Comparison of ENCODE assay signal across 12 mouse cellular contexts in the genomic region with DNA sequence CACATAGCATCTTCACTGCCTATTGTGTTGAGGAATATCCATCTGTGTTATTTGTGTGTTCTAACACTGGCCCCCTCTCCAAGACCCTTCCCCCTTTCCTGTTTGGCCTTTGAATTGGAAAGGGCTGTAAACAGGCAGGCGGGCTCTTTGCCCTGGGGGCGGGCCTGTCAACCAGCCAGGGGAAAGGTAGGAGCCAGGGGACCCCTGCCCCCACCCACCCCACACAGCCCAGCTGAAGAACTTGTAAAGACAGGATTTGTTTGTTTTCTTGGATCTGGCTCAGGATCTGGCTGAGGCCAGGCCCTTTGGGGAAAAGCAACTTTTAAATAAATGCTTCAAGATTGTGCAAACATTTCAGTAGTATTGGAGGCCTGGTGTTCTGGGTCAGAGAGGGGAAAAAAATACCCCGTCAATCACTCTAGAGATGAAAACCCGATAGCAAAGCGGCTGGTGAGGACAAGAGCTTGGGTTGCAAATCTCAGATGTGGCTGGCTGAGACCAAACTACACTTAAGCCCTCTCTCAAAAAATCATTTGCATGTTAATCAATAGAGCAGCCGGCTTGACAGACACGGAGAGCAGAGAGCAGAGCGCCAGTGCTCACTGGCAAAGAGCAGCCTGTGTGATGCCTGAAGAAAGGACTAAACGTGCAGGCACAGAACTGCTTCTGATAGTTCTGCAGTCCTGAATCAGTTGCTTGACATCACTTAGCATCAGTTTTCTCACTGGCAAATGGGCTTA. TPM values are rescaled to one million over a fixed set of nuclear protein-coding genes. Genes with fewer than 3 reads are reported as not detected.
A peak's percentile ranks its signal among the peaks of the same experiment; 100 is the strongest.
DNase-seq lines count a peak whose midpoint lies in the region; ATAC-seq and TF ChIP-seq lines count a peak whose summit lies in the region.
"Had no signal": no experiment of that assay in that cellular context is flagged by ENCODE, and none has a peak within 500 bp of the region (broad histone marks: within the 10 kb centered on the region; RNA-seq: fewer than 3 reads in every experiment).

No protein-coding gene starts in this region.

- no peaks in the 10 kb centered on the region for H3K36me3 ChIP-seq in lung, postnatal 0 days (ENCODE audit: insufficient read depth, low read length)
- H3K36me3 ChIP-seq in embryonic facial prominence, embryonic 14.5 days (ENCODE audit: control insufficient read depth, insufficient read depth, low read length) = no peaks in the 10 kb centered on the region
- no peaks in the 10 kb centered on the region for H3K36me3 ChIP-seq in midbrain, embryonic 16.5 days (ENCODE audit: control insufficient read depth, insufficient read depth, low read length)
- H3K36me3 ChIP-seq in intestine, embryonic 16.5 days (ENCODE audit: control insufficient read depth, insufficient read depth, low read length) = no peaks in the 10 kb centered on the region
- H3K36me3 ChIP-seq in thymus, adult 2 months (ENCODE audit: control insufficient read depth, insufficient read depth, low read length) = no peaks in the 10 kb centered on the region

- H3K9me3 ChIP-seq in lung, postnatal 0 days (ENCODE audit: low read length) = no peaks in the 10 kb centered on the region
- H3K9me3 ChIP-seq in embryonic facial prominence, embryonic 14.5 days (ENCODE audit: control insufficient read depth, low read length) = no peaks in the 10 kb centered on the region
- no peaks in the 10 kb centered on the region for H3K9me3 ChIP-seq in midbrain, embryonic 16.5 days (replicated peaks; ENCODE audit: control insufficient read depth, low read length, poor library complexity, severe bottlenecking)
- no peaks in the 10 kb centered on the region for H3K9me3 ChIP-seq in intestine, embryonic 16.5 days (ENCODE audit: control insufficient read depth, low read length)

- TF ChIP-seq CTCF in lung, postnatal 0 days (IDR thresholded peaks at IDR 0.05) = no peak
- TF ChIP-seq CTCF in lung, adult 2 months (IDR thresholded peaks at IDR 0.05; ENCODE audit: insufficient read depth, low read length) = no peak
- TF ChIP-seq CTCF in thymus, adult 2 months (IDR thresholded peaks at IDR 0.05; ENCODE audit: borderline replicate concordance, control insufficient read depth, extremely low read depth, insufficient read depth, low read length, poor library complexity) = no peak

- WGBS in lung, postnatal 0 days = 18% methylated on average over 9 of the region's 9 CpGs
- 41% methylated on average over 9 of the region's 9 CpGs for WGBS in lung, adult 2 months
- WGBS in embryonic facial prominence, embryonic 14.5 days = 14% methylated on average over 9 of the region's 9 CpGs
- WGBS in midbrain, embryonic 16.5 days = 10% methylated on average over 9 of the region's 9 CpGs
- whole genome bisulfite sequencing in intestine, embryonic 16.5 days = 30% methylated on average over 9 of the region's 9 CpGs
- WGBS in thymus, adult 2 months = 88% methylated on average over 9 of the region's 9 CpGs

- TF ChIP-seq EP300 in lung, postnatal 0 days (IDR thresholded peaks at IDR 0.05) = no peak

- no peak overlapping the region for H3K9ac ChIP-seq in lung, postnatal 0 days (replicated peaks; ENCODE audit: low read depth)
- H3K9ac ChIP-seq in embryonic facial prominence, embryonic 14.5 days (ENCODE audit: low read depth, low read length) = no peak overlapping the region; the same call in 1 of the 2 replicates
- no peak overlapping the region for H3K9ac ChIP-seq in midbrain, embryonic 16.5 days (ENCODE audit: low read depth, low read length)
- no peak overlapping the region for H3K9ac ChIP-seq in intestine, embryonic 16.5 days (ENCODE audit: low read depth, low read length)

- no peaks in the 10 kb centered on the region for H3K27me3 ChIP-seq in lung, postnatal 0 days (replicated peaks; ENCODE audit: insufficient read depth, low read length)
- H3K27me3 ChIP-seq in embryonic facial prominence, embryonic 14.5 days (replicated peaks; ENCODE audit: control insufficient read depth, insufficient read depth, low read length) = peaks cover 43% of the 10 kb centered on the region
- H3K27me3 ChIP-seq in midbrain, embryonic 16.5 days (ENCODE audit: control insufficient read depth, insufficient read depth, low read depth, low read length) = peaks cover 8% of the 10 kb centered on the region; the same call in 1 of the 2 replicates
- H3K27me3 ChIP-seq in intestine, embryonic 16.5 days (replicated peaks; ENCODE audit: control insufficient read depth, insufficient read depth, low read length) = peaks cover 4% of the 10 kb centered on the region; the same call in 1 of the 2 replicates
- no peaks in the 10 kb centered on the region; the same call in 1 of the 2 replicates for H3K27me3 ChIP-seq in thymus, adult 2 months (ENCODE audit: control insufficient read depth, insufficient read depth, low read length)

- no peak for TF ChIP-seq POLR2A in lung, adult 2 months (IDR thresholded peaks at IDR 0.05; ENCODE audit: borderline replicate concordance, extremely low read depth, low read depth, low read length)
- TF ChIP-seq POLR2A in thymus, adult 2 months (IDR thresholded peaks at IDR 0.05; ENCODE audit: control insufficient read depth, extremely low read depth, insufficient read depth, low read length, poor library complexity) = no peak

- no peak overlapping the region for H3K27ac ChIP-seq in lung, postnatal 0 days (ENCODE audit: low read length)
- H3K27ac ChIP-seq in embryonic facial prominence, embryonic 14.5 days (replicated peaks; ENCODE audit: low read depth, low read length) = no peak overlapping the region
- H3K27ac ChIP-seq in midbrain, embryonic 16.5 days (ENCODE audit: low read length) = no peak overlapping the region
- no peak overlapping the region for H3K27ac ChIP-seq in intestine, embryonic 16.5 days (ENCODE audit: low read length)
- no peak overlapping the region for H3K27ac ChIP-seq in thymus, adult 2 months (ENCODE audit: control insufficient read depth, insufficient read depth, low read length)
- H3K27ac ChIP-seq: gastrocnemius, adult 2 months had no signal

- peak; percentile 33 for DNase-seq in lung, postnatal 0 days (ENCODE audit: low spot score)
- no peak for DNase-seq in lung, adult 2 months
- DNase-seq in embryonic facial prominence, embryonic 14.5 days (ENCODE audit: low spot score) = peak; percentile 52
- peak; percentile 53 for DNase-seq in kidney, postnatal 10 days
- no peak for DNase-seq in thymus, adult 2 months
- DNase-seq: cerebellum, adult 2 months; gastrocnemius, adult 2 months had no signal

- H3K4me3 ChIP-seq in lung, postnatal 0 days (ENCODE audit: low read depth, low read length) = no peak overlapping the region
- H3K4me3 ChIP-seq in lung, adult 2 months (replicated peaks; ENCODE audit: extremely low read depth, low read depth, low read length) = no peak overlapping the region
- H3K4me3 ChIP-seq in embryonic facial prominence, embryonic 14.5 days (ENCODE audit: low read depth, low read length) = no peak overlapping the region
- H3K4me3 ChIP-seq in midbrain, embryonic 16.5 days (ENCODE audit: low read depth, low read length) = no peak overlapping the region
- H3K4me3 ChIP-seq in intestine, embryonic 16.5 days (ENCODE audit: low read length) = no peak overlapping the region
- no peak overlapping the region for H3K4me3 ChIP-seq in thymus, adult 2 months (ENCODE audit: control insufficient read depth, insufficient read depth, low read length)
- H3K4me3 ChIP-seq: gastrocnemius, adult 2 months had no signal

- ATAC-seq in lung, postnatal 0 days = no peak
- peak; percentile 6; the same call in 1 of the 2 replicates for ATAC-seq in embryonic facial prominence, embryonic 14.5 days (ENCODE audit: low read depth)
- peak; percentile 47 for ATAC-seq in midbrain, embryonic 16.5 days
- ATAC-seq in intestine, embryonic 16.5 days = no peak
- no peak for ATAC-seq in monocyte, adult 5-6 weeks (replicated peaks; ENCODE audit: insufficient number of reproducible peaks, low FRiP score, low TSS enrichment, poor library complexity, severe bottlenecking)

- H3K4me2 ChIP-seq in lung, postnatal 0 days (replicated peaks; ENCODE audit: low read depth, low read length) = no peak overlapping the region
- no peak overlapping the region for H3K4me2 ChIP-seq in embryonic facial prominence, embryonic 14.5 days (ENCODE audit: low read depth, low read length)
- no peak overlapping the region for H3K4me2 ChIP-seq in midbrain, embryonic 16.5 days (ENCODE audit: low read length)
- no peak overlapping the region for H3K4me2 ChIP-seq in intestine, embryonic 16.5 days (ENCODE audit: low read depth, low read length)

- H3K4me1 ChIP-seq in lung, postnatal 0 days (ENCODE audit: insufficient read depth, low read depth, low read length) = no peaks in the 10 kb centered on the region
- peaks cover 2% of the 10 kb centered on the region; the same call in 1 of the 2 replicates for H3K4me1 ChIP-seq in lung, adult 2 months (ENCODE audit: control insufficient read depth, insufficient read depth, low read length)
- H3K4me1 ChIP-seq in embryonic facial prominence, embryonic 14.5 days (ENCODE audit: control insufficient read depth, insufficient read depth, low read length) = peaks cover 14% of the 10 kb centered on the region; the same call in 1 of the 2 replicates
- H3K4me1 ChIP-seq in midbrain, embryonic 16.5 days (ENCODE audit: control insufficient read depth, insufficient read depth, low read length) = peaks cover 8% of the 10 kb centered on the region; the same call in 1 of the 2 replicates
- peaks cover 4% of the 10 kb centered on the region; the same call in 1 of the 2 replicates for H3K4me1 ChIP-seq in intestine, embryonic 16.5 days (ENCODE audit: control insufficient read depth, insufficient read depth, low read length)
- no peaks in the 10 kb centered on the region for H3K4me1 ChIP-seq in thymus, adult 2 months (replicated peaks; ENCODE audit: control insufficient read depth, insufficient read depth, low read length)

RNA-seq across cellular contexts. Expression of gene Gm12830, which starts 2.4 kb away (rescaled TPM):
- not detected in 2 replicates for polyA plus RNA-seq in lung, postnatal 0 days (2015; fragmentation: Nextera tagmentation; extraction: Ambion mirVana)
- polyA plus RNA-seq in lung, adult 2 months (2012; rRNA removed) = not detected in 2 replicates
- not detected in 2 replicates for polyA plus RNA-seq in embryonic facial prominence, embryonic 14.5 days (2014; fragmentation: Nextera tagmentation; extraction: Ambion mirVana)
- not detected in 2 replicates for polyA plus RNA-seq in midbrain, embryonic 16.5 days (2015; fragmentation: Nextera tagmentation; extraction: Ambion mirVana)
- polyA plus RNA-seq in intestine, embryonic 16.5 days (2015; fragmentation: Nextera tagmentation; extraction: Ambion mirVana) = not detected in 2 replicates
- not detected in 3 replicates for total RNA-seq in monocyte, adult 5-6 weeks (2017)
- not detected in 2 replicates for polyA plus RNA-seq in thymus, adult 2 months (2012; rRNA removed)
- total RNA-seq: gastrocnemius, adult 2 months; hematopoietic stem cell, adult 5-6 weeks; megakaryocyte progenitor cell, adult 5-6 weeks had no signal
- polyA plus RNA-seq: cerebellum, adult 2 months had no signal

Comparison
In these comparisons a context has a peak if more than half of its experiments do, and no peak if none do; other contexts are left out.
1. DNase-seq: peak in lung, postnatal 0 days (single experiment), embryonic facial prominence, embryonic 14.5 days (single experiment) and kidney, postnatal 10 days (single experiment); none in lung, adult 2 months (single experiment) and thymus, adult 2 months (single experiment).
2. ATAC-seq: peak in embryonic facial prominence, embryonic 14.5 days (single experiment) and midbrain, embryonic 16.5 days (single experiment); none in lung, postnatal 0 days (single experiment), intestine, embryonic 16.5 days (single experiment) and monocyte, adult 5-6 weeks (single experiment).